Mouse (Mus musculus) adrenal gland, adult 8-10 months (tissue): ENCODE results near the gene Gm49673. TPM values are rescaled to one million over a fixed set of nuclear protein-coding genes. Genes with fewer than 3 reads are reported as not detected.
A peak's percentile ranks its signal among the peaks of the same experiment; 100 is the strongest.
"Not testable (repeated sequence)": the region's sequence is repeated elsewhere in the genome, so short reads cannot be mapped to it uniquely, and the experiment has no call there.

Experiments
- DNase-seq: peaks from one replicate; pipeline ENCODE4 v3.0.0; 2022
- total RNA-seq, 4 experiments: library from RNA; stranded (reverse); gene quantifications; 2 replicates each; pipeline ENCODE4 v1.2.4; 2022

Gene Gm49673
- total RNA-seq = under 1 TPM; 0.40 to 0.99 (median 0.55) TPM

DNA sequence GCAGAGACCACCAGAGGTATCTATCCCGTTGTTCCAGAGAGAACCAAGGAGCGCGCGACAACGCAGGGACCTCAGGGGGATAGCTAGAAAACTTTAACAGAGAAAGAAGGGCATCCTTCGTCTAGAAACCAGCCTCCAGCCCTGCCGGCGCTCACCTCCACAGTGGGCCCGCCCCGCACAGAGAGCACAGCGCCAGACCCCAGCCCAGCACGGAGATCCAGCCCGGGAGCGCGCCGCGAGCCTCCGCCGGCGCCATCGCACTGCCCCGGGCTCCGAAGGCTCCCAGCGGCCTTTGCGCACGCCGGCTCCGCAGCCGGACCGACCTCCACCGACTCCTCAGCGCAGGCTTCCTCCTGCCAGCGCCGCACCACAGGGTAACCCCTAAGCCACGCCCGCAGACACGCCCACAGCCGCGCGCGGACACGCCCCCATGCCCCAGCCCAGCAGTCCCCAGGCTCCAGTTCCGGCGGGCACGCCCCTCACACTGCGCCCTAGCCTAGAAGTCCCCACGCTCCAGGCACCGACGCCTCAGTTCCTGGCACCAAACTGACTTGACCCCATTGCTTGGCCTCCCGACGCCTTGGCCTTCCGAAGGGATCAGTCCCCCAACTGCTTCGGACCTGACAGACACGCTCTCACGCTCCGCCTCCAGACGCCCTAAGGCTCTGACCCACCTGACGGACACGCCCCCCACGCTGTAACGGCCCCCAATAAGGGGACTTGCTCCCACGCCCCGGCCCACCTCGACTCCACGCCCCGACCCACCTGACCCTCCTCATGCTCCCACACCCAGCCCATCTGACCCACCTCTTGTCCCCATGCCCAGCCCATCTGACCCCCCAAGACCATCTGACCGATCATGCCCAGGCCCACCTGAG is at the start of gene Gm49673, which contains the start of gene Rnaset2a:
Gene Gm49673, minus strand, starts transcription at position 350 of the 878 bp plus-strand sequence.
Gene Rnaset2a, minus strand, starts transcription at position 659 of the 878 bp plus-strand sequence.
- DNase-seq = peak; percentile 43

DNA sequence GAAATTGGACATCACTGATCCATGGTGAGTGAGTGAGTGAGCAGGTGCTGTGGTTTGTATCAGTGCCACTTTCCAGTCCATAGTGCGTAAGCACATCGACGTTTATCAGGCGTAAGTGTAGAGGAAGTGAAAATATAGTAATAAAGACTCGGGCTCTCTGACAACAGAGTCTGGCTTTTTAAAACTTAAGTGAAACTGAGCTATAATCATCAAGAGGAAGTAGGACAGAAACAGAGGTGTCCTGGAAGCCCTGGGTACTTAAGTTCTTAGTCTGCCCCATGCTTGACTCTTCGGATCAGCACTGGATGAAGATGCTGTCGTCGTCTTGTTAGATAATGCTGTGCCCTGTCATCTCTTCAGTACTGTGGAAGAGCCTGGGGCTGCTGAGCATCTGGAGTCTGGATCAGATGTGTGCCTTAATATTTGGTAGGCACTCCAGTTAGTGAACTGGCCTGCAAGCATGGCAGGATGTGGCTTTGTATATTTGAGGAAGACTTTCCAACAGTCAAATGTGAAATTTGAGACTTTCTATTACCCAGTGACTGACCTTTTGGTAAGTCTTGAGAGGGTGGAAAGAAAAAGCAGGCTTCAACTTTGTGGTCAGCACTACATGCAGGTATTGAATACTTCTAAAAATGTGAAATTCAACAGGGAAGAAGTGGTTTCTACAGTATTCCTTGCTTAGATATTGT is 48.2 kb upstream of the Gm49673 start:
- DNase-seq = no peak

DNA sequence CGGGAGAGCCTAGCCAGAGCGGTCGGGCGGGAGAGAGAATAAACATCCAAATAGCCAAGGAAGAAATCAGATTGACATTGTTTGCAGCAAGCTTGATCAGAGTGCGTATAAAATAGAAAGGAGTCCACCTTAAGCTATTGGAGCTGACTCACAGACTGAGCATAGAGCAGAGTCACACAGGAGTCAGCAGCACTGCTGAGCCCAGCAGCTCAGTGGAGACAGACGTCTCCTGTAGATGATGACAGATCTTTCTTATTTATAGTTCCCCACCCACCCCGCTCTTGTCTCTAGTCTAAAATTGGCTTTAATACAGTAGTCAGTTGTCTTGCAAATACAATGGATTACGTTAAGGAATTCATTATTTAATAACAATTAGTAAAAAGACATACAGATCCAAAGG is 46.1 kb upstream of the Gm49673 start:
- DNase-seq = no peak

DNA sequence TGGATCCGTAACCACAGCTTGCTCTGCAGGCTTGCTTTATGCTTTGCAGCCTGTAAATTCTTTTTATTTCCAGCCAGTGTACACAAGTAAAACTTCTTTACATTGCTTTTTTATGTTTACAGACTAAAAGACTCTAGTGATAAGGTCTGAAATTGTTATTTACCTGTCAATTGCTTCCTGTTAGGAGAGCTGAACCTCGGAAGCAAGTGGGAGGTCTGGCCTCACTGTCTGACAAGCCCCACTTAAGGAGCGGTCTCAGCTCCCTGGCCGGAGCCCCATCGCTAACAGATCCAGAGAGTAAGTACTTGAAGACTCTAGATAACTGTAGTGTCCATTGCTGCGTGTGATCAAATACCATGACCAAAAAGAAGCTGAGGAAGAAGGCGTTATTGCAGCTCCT is 36.6 kb upstream of the Gm49673 start:
- DNase-seq = no peak

DNA sequence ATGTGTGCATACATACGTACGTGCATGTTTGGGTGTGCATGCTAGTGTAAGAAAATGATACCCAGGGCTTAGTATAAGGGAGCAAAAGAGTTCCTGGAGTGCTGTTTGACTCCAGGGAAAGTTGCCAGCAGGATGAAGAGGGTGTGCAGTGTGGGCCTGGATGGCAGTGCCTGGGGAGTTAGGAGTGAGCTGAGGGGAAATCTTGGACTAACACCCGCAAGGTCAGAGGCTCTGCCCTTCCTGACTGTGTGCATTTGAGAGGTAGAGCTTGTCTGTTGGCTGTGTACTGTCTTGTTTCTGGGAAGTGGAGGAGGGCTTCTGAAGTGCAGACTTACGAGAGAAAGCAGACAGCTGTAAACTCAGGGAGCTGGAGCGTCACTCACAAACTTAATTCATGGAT is 36.2 kb upstream of the Gm49673 start:
- no peak for DNase-seq

DNA sequence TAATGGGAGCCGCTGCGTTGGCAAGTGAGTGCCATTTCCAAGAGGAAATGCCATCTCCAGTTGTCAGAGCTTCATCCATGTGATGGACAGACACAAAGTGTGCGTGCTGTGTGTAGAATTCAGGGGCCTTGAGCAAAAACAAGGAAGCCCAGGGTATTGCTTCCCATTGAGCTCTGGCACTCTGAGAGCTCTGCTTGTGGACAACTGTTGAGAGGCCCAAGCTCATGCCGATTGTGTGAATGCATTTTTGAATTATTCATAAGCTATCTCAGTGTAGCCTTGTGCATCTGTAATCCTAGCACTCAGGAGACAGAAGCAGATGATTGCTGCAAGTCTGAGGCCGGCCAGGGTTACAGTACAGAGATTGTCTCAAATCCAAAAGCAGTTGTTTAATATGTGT is 29.5 kb upstream of the Gm49673 start:
- DNase-seq = no peak

DNA sequence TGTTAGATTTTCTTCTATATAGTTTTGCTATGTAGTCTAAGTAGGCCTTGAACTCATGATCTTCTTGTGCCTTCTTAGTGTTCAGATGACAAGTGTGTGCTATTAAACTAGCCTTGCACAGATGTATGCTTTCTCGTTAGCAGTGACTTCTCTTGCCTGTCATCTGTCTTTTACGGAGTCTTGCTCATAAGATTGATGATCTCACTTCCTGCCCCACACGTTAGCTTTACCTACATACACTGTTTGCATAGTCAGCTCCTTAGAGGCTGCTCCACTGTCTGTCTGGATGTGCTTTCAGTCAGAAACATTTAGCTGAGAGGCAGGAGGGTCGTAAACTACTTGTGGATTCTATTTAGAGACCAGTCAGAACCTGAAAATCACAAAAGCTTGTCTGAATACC is 23.5 kb upstream of the Gm49673 start:
- DNase-seq = no peak

DNA sequence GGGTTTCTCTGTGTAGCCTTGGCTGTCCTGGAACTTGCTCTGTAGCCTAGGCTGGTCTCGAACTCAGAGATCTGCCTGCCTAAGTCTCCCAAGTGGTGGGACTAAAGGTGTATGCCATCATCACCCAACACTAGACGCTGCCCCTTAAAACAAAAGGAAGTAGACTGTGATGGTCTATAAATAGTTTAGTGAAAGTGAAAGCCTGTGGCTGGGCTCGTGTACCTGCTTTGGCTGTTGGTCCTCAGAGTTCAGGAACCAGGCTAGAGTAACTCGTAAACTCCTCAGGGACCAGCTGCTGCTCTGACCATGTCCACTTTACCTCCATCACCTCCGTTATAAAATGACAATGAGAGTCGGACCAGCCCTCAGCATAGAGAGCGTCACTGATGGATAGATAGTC is 22.7 kb upstream of the Gm49673 start:
- DNase-seq = no peak

DNA sequence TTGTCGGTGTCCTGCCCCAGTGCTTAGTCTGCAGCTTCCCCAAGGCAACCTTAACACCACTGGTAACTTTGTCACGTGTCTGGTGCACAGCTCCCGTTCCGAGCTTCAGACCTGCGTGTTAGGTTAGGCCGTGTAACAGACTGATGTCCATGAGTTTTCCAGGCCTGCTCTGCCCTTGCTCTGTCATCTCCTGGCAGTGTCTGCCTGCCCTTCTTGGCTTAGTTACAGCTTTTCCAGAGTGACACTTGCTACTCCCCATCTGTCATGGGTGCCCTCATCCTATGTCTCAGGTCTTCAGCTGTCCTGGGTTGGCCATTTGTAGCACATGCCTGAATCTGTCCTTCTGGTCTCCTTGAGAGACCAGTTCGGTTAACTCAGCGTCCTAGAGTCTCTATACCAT is 19.8 kb upstream of the Gm49673 start:
- DNase-seq = peak; percentile 72

DNA sequence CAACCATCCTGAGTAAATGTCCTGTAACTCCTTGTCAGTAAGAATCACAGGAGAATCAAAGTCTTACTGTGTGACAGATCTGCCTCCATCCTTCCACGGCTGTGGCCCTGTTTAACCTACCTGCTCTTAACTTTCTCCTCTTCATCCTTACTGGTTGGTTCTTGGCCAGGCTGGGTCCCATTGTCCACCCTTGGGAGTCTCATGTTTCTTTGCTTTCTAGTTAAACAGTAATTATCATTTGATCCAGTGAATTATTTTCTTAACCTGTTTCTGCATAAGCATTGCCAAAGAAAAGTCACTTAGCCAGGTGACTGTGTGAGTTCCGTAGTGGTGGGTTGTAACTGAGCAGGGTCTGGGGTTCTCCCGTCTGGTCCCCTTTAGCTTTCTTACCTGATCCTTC is 18.9 kb upstream of the Gm49673 start:
- not testable (repeated sequence) for DNase-seq

DNA sequence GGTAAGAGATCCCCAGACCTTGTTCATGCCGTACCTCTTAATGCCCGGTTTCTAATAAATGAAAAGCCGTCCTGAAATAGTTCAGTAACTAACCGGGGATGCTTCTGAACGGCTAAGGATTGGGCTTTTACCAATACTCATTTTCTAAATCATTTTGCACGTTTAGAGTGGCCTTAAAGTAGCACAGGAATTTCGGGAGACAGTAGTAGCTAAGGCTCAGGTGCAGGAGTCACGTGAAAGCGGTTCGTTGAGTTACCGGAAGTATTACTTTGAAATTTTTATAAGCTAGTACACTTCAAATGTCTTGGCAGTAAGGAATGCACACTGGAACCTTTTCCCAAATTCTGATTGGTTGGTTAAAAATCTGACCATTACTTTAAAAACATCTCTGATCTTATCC is 18.4 kb upstream of the Gm49673 start:
- DNase-seq = not testable (repeated sequence)

DNA sequence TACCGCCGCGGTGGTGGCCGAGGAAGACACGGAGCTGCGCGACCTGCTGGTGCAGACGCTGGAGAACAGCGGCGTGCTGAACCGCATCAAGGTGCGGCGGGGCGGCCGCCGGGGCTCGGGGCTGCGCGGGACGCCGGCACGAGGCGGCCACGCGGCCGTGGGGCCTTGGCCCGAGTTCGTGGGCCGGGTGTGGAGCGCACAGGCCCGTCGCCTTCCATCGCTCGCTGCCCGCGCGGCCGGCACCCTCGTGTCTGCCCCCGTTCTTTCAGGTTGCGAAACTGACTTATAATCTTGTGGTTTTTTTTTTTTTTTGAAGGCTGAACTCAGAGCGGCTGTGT is 18.0 kb upstream of the Gm49673 start:
- peak; percentile 24 for DNase-seq

DNA sequence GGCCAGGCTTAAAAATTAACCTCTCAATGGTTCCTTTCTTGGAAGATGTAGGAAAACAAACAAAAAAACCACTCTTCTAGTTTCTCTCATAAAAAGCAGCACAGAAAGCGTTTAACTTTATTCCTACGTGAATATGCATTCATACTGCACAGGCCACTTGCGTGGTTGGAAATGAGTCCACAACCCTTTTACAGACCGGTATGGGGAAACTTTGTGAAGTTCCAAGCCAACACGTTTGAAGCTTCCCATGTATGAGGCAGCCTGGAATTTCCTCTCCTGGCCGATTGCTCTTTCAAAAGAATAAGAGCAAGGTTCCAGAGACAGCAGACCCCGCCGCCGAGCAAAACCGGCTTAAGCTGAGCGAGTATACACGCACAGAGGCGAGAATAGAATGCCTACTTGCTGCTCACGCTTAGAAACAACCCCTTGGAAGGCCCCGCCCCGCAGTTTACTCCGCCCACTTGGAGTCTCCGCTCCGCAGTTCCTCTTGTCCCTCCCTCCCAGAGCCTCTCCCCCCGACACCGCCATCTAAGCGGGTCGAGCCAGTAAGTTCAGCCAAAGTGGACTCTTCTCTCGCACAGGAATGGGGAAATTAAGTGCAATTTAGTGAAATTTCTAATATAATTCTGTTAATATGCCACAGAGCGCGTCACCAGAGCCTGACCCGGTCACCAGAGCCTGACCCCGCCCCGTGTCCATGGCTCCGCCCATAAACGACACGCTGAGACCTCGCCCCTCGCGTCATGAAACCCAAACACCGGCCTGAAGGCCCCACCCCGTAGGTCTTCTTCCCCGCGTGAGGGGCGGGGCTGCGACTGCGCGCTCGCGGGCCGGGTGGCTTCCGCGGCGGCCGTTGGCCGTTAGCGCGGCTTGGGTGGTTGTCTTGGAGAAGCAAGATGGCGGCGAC is 17.4 kb upstream of the Gm49673 start, which contains the start of gene Fgfr1op:
Gene Fgfr1op, plus strand, starts transcription at position 801 of the 907 bp plus-strand sequence.
- peak; percentile 49 for DNase-seq

DNA sequence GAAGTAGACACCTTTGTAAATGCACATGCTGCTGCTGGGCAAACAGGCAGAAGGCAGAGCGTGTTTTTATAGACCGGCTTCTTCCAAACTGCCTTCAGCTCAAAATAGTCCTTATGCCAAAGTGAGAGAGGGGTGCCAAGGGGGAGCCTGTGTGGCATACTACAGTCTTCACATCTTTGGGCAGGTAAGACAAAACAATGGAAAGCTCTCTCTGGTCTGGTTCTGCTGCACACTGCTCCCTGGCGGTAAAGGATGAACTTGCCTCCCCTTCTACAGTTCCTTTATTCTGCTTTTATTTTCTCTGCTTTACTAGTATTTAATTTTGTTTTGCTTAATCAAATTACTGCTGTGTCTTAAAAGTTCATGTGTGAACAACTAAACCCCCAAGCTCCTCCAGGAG is 13.4 kb upstream of the Gm49673 start:
- not testable (repeated sequence) for DNase-seq

DNA sequence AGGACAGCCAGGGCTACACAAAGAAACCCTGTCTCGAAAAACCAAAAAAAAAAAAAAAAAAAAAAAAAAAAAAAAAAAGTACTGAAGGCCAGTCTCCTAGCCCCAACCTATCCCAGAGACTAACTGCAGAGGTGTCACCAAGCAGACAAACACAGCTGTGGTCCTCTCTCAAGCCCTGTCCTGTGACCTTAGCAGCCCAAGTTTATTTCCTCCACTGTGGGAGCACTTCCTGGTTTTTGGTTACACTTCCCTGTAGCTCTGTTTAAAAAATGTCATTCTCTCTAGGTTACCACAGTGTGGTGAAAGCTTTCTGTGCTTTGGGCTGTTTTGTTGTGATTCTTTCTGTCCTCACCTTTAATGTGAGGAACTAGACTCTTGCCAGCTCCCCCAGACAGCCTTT is 11.0 kb upstream of the Gm49673 start:
- not testable (repeated sequence) for DNase-seq

DNA sequence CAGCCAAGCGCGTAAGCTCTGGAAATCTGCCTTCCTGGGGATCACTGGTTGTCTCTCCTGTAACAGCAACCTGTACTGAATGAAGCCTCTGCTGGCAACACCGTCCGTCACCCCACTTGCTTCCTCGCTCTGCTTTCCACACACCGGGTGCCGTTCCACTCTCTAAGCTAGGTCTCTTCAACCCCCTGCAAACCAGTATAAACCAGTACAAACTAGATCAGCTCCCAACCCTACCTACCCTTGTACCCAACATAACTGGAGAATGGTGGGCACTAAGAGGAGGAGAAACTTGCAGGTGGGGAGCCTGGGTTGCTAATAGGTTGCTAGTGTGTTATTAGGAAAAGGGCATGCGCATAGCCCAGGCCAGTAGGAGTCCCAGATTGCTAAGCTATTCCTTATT is 8.4 kb upstream of the Gm49673 start:
- not testable (repeated sequence) for DNase-seq

DNA sequence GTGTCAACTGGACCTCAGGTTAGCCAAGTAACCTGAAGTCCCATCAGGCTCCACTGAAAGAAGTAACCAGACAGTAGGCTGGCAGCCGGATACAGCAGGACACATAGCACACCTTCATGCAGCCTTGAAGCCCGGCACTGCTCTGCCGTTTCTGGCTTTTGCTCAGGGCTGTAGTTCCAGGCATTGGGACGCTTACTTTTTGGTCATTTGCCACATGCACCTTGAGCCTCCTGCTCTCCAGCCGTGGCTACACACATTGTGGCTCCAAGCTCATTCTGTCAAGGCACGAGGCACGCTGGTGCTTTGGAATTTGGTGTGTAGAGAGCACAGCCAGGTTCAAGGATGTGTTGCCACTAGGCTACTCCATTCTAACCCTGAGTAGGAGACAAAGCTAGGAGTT is 7.4 kb upstream of the Gm49673 start:
- DNase-seq = not testable (repeated sequence)

DNA sequence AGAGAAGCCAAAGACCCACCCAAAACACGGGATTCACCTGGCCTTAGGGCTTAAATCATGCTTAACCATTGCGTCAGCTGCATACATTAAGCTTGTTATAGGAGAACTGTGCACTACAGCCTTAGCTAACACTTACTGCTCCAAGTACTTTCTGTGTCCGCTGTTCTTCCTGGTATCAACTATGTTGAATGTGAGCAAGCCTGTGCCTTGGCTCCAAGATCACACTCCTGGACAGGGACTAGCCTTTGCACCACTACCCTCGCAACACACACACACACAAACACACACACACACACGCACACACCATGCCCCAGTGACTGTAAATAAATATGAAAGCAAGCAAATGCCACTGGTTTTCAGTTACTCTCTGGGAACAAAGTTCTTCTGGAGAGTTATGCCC is 657 bp downstream of the Gm49673 start:
- not testable (repeated sequence) for DNase-seq

DNA sequence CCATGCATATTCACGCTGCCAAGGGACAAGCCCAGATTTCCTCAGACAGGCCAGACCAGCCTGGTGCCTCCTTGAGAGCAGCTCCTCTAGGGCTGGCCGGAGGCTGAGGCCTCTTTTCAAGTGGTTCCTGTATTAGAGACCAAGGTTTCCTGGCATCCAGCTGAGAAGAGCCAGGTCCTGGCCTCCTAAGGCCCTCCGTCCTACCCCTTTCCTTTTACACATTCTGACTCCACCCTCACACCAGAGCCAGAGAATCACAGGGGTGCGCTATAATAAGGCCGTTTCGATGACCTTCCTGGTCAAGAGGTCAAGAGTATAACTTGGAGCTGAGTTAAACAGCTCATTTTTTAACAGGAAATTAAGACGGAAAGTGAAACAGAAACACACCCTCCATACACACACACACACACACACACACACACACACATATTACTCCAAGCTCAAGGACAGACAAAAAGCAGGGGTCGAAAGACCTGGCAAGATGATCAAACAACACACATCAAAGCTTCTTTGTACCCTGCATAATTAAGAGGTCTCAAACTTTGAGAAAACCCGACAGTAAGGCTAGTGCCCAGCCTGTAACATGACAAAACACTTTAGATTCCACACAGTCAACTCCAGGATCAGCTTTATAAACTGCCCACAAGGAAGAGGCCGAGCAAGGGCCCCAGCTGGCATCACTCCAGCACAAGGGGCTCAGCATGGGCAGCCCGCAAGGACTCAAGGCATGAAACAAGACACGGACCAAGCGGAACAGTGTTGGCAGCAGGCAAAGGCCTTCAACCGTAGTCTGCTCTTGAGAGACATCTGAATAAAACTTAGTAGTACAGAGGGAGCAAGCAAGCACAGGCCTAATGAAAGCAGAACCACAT is 3.5 kb downstream of the Gm49673 start:
- peak; percentile 62 for DNase-seq

DNA sequence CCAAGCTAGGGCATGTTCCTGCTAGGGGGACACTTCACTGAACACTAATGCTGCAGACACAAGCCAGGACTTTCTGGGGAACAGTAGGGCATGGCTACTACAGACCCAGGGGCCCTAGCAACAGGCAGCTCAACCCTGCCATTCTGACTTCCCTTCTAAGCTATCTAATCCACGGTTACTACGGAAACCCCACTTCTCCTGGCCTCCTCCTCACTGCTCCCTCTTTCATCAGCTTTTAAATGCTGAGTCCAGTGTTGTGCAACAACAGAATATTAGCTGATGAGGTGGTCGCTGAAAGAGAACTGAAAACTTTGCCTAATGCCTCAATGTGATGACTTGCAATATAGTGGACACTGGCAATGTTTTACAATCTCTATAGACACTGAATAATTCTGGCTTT is 7.4 kb downstream of the Gm49673 start:
- not testable (repeated sequence) for DNase-seq

DNA sequence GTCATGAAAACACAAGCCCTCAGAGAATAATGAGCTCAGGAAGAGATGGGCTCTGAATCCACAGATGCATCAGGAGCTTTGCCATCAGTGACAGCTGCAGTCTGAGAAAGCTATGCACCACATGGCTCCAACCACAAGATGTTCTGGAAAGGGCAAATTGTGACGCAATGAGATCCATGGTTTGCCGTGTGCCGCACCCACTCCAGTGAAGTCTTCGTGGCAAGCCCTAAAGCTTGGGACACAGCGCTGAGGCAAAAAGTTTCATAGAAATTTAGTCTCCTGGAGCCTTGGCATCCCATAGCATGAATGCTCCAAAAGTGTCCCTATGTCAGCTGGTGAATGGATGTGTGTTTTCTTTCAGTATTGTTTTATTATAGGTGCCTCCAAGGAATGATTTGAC is 9.5 kb downstream of the Gm49673 start:
- not testable (repeated sequence) for DNase-seq

DNA sequence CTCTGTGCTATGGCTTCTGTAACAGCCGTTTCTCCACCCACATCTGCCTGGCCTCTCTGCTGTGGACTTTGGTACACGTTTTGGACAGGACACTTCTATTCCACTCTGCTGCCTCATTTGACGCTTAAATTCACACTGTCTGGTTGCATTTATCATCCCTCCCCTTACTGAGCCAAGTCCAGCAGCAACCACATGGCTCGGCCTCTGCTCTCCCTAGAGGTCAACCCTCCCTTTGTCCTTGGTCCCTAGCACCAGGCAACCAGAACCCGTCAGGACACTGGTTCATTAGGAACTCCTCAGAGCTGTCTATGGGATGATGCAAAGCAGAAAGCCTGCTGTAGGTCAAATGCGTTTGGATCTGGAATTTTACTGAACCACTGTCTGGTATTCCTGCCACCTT is 16.7 kb downstream of the Gm49673 start:
- not testable (repeated sequence) for DNase-seq
